Mouse (Mus musculus) hematopoietic multipotent progenitor cell, adult 10-12 weeks (in vitro differentiated cells): ENCODE results near the gene Sbno1. TPM values are rescaled to one million over a fixed set of nuclear protein-coding genes. Genes with fewer than 3 reads are reported as not detected.

Experiments
- polyA plus RNA-seq: library from polyadenylated mRNA; stranded (reverse); fragments of >175 nt; gene quantifications from 2 replicates; pipeline ENCODE4 v1.2.3, GENCODE M21; 2012; ENCODE audit warnings: low replicate concordance

The Sbno1 gene
- 19.3 and 24.4 TPM in 2 replicates for polyA plus RNA-seq

GRCm38 (mm10) chr5:124425412-124426259 lies at the start of gene Sbno1:
Sbno1 (minus strand) TSS chr5:124426001.

DNA sequence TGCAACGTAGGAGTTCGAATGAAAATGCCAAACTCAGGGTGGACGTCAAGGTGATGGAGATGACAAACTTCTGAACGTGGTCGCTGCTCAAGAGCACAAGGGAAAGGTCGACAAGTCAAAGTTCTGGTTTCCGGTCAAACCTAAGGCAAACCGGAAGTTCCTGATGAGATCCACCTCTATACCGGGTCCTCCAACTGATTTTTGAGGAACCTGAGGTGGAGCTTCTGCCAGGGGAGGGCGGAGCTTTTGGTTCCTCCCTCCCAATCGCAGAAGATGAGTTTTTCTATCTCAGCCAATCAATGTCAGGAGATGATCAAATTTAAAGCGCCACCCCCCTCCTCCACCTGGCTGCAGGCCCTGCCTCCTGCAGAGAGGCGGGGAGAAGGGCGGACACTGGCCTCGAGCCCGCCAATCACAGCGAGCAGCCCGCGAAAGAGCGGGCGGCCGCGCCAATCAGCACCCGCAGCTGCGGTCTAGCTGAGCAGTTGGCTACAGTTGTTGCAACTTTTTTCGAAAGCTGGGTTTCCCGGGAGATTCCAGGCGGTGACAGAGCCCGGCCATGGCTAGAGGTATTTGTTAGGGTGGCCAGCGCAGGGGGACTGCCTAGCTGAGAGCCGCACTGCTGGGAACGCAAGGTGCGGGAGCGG lies 13.8 kb upstream of the Sbno1 start, which contains the start of gene Kmt5a:
TSS of gene Kmt5a (plus strand) at position 484 of the 647 bp plus-strand sequence.

GRCm38 (mm10) chr5:124362982-124363381 lies 62.8 kb downstream of the Sbno1 start, which contains the start of gene Cdk2ap1:
Cdk2ap1 (minus strand) TSS chr5:124363082.

GRCm38 (mm10) chr5:124327510-124328364 lies 98.1 kb downstream of the Sbno1 start, which contains the start of the genes Mphosph9 and 2810006K23Rik:
Mphosph9 (minus strand) TSS chr5:124327972.
2810006K23Rik (plus strand) TSS chr5:124328089.

Other genes starting within 250 kb of the Sbno1 start
- 61.4 and 81.9 TPM in 2 replicates for gene Pitpnm2, start 176.2 kb downstream of the Sbno1 start, polyA plus RNA-seq
- 2.8 and 7.4 TPM in 2 replicates for gene Mphosph9, start 98.0 kb downstream of the Sbno1 start, polyA plus RNA-seq
- gene 2810006K23Rik, start 97.9 kb downstream of the Sbno1 start, polyA plus RNA-seq, result 1.3 and 5.6 TPM in 2 replicates
- gene Cdk2ap1, start 62.9 kb downstream of the Sbno1 start, polyA plus RNA-seq, result 84.3 and 115 TPM in 2 replicates
- gene Kmt5a, start 13.9 kb upstream of the Sbno1 start, polyA plus RNA-seq, result 48.2 and 82.2 TPM in 2 replicates
- 43.6 and 83.7 TPM in 2 replicates for gene Rilpl2, start 52.4 kb upstream of the Sbno1 start, polyA plus RNA-seq
- gene Snrnp35, start 57.1 kb upstream of the Sbno1 start, polyA plus RNA-seq, result 9.6 and 10.5 TPM in 2 replicates
- gene Rilpl1, start 105.4 kb upstream of the Sbno1 start, polyA plus RNA-seq, result 4.5 and 14.1 TPM in 2 replicates
- 71.7 and 173 TPM in 2 replicates for gene Tmed2, start 114.7 kb upstream of the Sbno1 start, polyA plus RNA-seq
- gene Ddx55, start 126.9 kb upstream of the Sbno1 start, polyA plus RNA-seq, result 21.2 and 26.4 TPM in 2 replicates
- 3.2 and 3.3 TPM in 2 replicates for gene Eif2b1, start 153.1 kb upstream of the Sbno1 start, polyA plus RNA-seq
- gene Gtf2h3, start 153.1 kb upstream of the Sbno1 start, polyA plus RNA-seq, result 1.8 and 4.3 TPM in 2 replicates
- 10.9 and 17.6 TPM in 2 replicates for gene Atp6v0a2, start 202.6 kb upstream of the Sbno1 start, polyA plus RNA-seq